Mouse (Mus musculus): ENCODE results near the gene Twnk. TPM values are rescaled to one million over a fixed set of nuclear protein-coding genes. Genes with fewer than 3 reads are reported as not detected.

Gene Twnk
- 10.5 and 26.5 TPM in 2 replicates for polyA plus RNA-seq (2015; fragmentation: Nextera tagmentation; extraction: Ambion mirVana)

DNA sequence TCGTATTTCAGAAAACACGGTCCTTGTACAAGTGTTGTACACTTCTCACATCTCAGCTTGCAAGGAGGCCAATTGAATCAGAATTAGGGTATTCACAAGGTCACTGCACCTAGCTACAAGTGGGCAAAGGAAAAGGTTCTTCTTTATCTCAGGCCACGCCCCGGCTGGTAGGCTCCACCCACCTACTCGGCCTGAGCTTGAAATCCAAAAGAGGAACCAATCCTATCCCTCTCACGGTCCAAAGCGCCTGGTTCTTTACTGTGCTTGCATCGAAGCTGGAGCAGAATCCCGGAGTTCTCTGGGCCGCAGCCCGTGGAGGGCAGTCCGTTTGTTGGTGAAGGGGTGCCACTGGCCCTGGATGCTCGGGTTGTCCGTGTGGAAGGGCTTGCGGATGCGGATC, at the start of gene Twnk:
Twnk (plus strand) TSS at position 220 of the 400 bp plus-strand sequence.

DNA sequence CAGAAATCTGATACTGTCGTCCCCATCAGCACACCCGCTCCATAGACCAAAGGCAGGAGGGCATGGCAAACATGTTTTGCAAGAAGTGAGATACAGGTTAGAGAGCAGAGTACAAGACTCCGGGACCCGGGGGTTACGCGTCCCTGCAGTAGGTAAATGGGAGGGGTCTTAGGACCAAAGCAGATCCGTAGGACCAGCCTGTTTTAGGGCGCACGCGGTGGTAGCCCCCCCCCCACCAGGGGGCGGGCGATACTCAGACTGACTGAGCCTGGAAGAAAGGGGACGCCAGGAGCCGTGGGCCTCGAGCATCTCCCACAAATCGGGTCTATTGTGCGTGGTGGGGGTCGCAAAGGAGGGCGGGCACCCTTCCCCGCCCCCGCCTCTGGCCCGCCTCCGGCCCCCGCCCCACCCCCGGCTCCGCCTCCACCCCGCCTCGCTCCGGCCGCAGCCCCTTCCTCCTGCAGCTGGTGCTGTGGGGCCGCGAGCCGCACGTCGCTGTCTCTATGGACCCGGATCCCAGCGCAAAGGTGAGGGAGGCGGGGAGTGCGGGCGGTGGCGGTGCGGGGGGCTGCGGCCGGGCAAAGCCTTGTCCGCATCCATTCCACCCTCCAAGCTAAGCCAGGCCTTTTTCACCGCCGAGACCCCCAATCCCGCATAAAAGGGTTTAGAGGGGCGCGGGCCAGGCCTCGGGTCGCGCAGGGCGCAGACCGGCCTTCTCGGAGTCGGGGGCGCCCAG, 16.5 kb upstream of the Twnk start, which contains the start of gene Sema4g:
Sema4g (plus strand) TSS at position 271 of the 736 bp plus-strand sequence.

DNA sequence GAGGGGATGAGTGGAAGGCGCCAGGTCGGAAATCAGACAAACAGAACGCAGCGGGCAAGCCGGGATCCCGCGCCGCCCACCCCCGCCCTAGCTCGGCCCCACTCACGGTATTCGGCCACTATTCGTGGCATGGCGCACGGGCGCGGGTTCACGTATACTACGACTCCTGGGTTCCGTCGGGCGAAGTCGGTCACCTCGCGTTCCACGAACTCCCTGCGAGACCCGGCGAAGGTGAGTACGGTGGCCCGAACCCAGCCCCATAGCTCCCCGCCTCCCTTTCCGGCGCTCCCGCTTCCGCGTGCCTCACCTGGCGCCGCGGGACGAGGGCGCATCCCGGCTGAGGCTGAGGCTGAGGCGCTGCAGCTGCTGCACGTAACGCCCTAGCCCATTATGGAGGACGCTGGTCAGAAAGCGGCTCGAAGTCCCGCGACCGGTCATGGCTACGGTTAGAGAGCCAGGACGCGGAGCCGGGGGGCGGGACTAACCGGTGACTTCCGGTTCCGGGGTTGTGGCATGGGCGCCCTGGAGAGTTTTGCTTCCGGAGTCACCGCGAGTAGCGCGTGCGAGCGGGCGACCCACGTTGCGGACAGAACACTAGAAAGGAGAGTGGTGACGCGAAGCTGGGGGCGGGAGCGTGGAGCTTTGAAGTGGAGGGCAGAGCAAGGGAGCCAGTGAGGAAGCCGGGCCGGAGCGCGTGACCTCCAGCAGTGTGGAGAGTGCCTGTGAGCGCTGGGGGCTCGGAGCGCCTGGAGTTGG, 672 bp downstream of the Twnk start, which contains the start of gene Mrpl43:
Mrpl43 (minus strand) TSS at position 486 of the 756 bp plus-strand sequence.

DNA sequence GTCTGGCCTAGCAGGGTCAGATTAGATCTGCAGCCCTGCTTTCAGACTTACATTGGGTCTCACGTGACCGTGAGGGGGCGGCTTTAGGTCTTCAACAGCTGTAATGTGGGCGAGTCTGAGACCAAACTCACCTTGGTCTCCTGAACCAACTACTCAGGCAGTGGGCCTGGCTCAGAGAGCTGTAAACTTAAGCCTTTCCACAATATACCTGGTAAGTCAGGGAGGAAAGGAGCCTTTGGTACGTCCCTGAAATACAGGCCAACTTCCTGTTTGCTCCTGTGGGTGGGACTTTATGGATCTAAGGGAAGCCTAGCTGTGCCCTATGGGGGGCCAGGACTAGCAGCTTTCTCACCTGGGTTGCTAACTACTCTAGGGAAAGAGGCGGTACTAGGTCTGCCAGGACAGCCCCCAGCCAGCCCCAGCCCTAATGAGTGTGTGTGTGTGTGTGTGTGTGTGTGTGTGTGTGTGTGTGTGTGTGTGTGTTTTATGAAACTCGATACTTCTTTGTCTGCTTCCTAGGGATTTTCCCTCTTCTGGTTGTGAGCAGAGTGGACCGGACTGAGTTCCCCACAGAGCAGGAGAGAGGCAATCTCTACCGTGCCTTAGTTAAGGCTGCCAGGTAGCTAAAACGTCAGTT, 9.0 kb downstream of the Twnk start, which contains the start of gene Lzts2:
Lzts2 (plus strand) TSS at position 80 of the 637 bp plus-strand sequence.

DNA sequence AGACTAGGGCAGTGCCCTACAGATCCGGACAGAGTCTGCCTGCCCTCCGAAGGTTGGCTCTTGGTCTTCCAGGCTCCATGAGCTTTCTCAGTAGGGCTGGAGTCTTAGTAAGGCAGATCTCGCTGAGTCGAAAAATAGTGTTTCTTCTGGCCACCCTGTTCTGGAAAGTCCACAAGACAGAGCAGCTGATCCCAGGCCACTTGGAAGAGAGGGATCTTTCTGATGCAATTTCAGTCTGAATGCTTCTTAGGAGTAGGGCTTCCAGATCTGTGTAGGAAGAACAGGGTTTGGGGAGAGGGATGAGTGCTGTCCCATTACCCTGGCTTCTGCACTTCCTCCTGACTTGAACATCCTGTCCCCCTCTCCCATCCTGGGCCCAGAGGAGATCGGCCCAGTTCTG, 40.2 kb downstream of the Twnk start, which contains the start of gene Pdzd7:
Pdzd7 (minus strand) TSS at position 67 of the 400 bp plus-strand sequence.

DNA sequence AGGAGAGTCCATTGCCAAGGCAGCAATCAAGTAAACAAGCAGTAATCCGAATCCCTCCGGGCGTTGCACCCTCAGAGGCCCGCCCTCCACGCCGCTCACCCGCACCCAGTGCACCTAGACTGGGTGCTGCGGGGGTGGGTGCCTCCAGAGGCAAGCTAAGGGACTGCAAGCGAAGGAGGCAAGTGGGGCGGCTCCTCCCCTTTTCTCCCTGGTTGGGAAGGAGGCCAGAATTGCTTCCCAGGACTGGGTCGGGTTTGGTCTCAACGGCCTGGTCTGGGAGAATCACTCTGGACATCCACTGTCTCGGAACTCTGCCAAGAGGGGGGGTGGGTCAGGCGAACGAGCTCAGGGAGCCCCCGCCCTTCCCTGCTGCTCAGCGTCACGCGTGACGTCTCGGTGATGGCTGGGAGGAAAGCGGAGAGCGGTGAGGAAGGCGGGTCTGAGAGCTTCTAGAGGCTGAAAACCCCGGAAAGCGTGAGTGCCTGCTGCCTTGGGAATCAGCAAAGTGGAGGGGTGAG, 42.0 kb downstream of the Twnk start, which contains the start of gene Sfxn3:
Sfxn3 (plus strand) TSS at position 87 of the 518 bp plus-strand sequence.

Other genes starting within 250 kb of the Twnk start
- 0.33 and 4.6 TPM in 2 replicates for gene Pax2, start 249.6 kb upstream of the Twnk start, polyA plus RNA-seq (2015; fragmentation: Nextera tagmentation; extraction: Ambion mirVana)
- 12.6 and 20.1 TPM in 2 replicates for gene Slf2, start 74.5 kb upstream of the Twnk start, polyA plus RNA-seq (2015; fragmentation: Nextera tagmentation; extraction: Ambion mirVana)
- 1.9 and 2.2 TPM in 2 replicates for gene Sema4g, start 16.6 kb upstream of the Twnk start, polyA plus RNA-seq (2015; fragmentation: Nextera tagmentation; extraction: Ambion mirVana)
- 65.9 and 90.5 TPM in 2 replicates for gene Mrpl43, start 779 bp downstream of the Twnk start, polyA plus RNA-seq (2015; fragmentation: Nextera tagmentation; extraction: Ambion mirVana)
- 63.4 and 82.6 TPM in 2 replicates for gene Lzts2, start 8.8 kb downstream of the Twnk start, polyA plus RNA-seq (2015; fragmentation: Nextera tagmentation; extraction: Ambion mirVana)
- 0.35 and 0.46 TPM in 2 replicates for gene Pdzd7, start 40.1 kb downstream of the Twnk start, polyA plus RNA-seq (2015; fragmentation: Nextera tagmentation; extraction: Ambion mirVana)
- gene Sfxn3, start 41.8 kb downstream of the Twnk start, polyA plus RNA-seq (2015; fragmentation: Nextera tagmentation; extraction: Ambion mirVana): 35.0 and 40.0 TPM in 2 replicates
- 7.5 and 12.7 TPM in 2 replicates for gene Kazald1, start 69.6 kb downstream of the Twnk start, polyA plus RNA-seq (2015; fragmentation: Nextera tagmentation; extraction: Ambion mirVana)
- 0.19 TPM in 1 of 2 replicates, not detected in the other for gene Tlx1, start 145.0 kb downstream of the Twnk start, polyA plus RNA-seq (2015; fragmentation: Nextera tagmentation; extraction: Ambion mirVana)
- gene Lbx1, start 230.1 kb downstream of the Twnk start, polyA plus RNA-seq (2015; fragmentation: Nextera tagmentation; extraction: Ambion mirVana): 0.06 and 0.19 TPM in 2 replicates